Comparison of ENCODE assay signal across 9 mouse cellular contexts in the genomic region with DNA sequence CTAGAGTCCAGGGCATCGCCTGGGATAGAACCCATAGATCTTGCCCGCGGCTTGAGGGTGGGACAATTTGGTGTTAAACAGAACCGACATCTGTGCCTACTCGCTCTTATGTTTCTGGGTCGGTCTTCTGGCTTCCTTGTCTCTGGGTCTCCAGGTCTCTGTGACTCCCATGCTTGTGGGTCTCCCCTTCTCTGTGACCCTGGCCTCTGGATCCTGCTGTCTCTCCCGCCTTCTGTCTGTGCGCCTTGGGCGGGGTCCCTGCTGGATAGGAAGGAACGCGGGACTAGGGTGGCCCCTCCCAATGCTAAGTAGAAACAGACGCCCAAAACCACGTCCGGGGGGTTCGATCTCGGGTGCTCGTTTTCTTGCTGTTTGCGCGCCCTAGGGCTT. TPM values are rescaled to one million over a fixed set of nuclear protein-coding genes. Genes with fewer than 3 reads are reported as not detected.
DNase-seq lines count a peak whose midpoint lies in the region; ATAC-seq and TF ChIP-seq lines count a peak whose summit lies in the region.
"Had no signal": no experiment of that assay in that cellular context is flagged by ENCODE, and none has a peak within 500 bp of the region (broad histone marks: within the 10 kb centered on the region; RNA-seq: fewer than 3 reads in every experiment).

No protein-coding gene starts in this region.

- TF ChIP-seq CTCF in testis, adult 2 months (IDR thresholded peaks at IDR 0.05; ENCODE audit: control insufficient read depth, insufficient read depth, insufficient replicate concordance, low read depth, low read length): no peak

- H3K27me3 ChIP-seq in testis, adult 2 months (ENCODE audit: control insufficient read depth, insufficient read depth, low read length): no peaks in the 10 kb centered on the region
- H3K27me3 ChIP-seq in intestine, embryonic 15.5 days (replicated peaks): peaks cover 6% of the 10 kb centered on the region

- H3K9me3 ChIP-seq in intestine, embryonic 15.5 days: no peaks in the 10 kb centered on the region

- no peak overlapping the region for H3K27ac ChIP-seq in testis, adult 2 months (ENCODE audit: control insufficient read depth, insufficient read depth, low read depth, low read length)
- H3K27ac ChIP-seq in intestine, embryonic 15.5 days: no peak overlapping the region

- WGBS in intestine, embryonic 15.5 days: 18% methylated on average over 19 of the region's 19 CpGs

- DNase-seq in testis, postnatal 10 days (ENCODE audit: low spot score): no peak
- peak; percentile 64 for DNase-seq in gastrocnemius, postnatal 14 days
- DNase-seq in lung, postnatal 14 days: peak; percentile 48
- DNase-seq in thymus, postnatal 10 days (ENCODE audit: low spot score in 2 of 2): peak; percentile 65 to 68
- DNase-seq in right cerebral cortex, adult 18-20 months: no peak
- no peak for DNase-seq in urinary bladder, postnatal 25 days (ENCODE audit: low spot score)

- no peak for ATAC-seq in intestine, embryonic 15.5 days

- no peak for TF ChIP-seq POLR2A in testis, adult 2 months (IDR thresholded peaks at IDR 0.05; ENCODE audit: control insufficient read depth, low read depth, low read length)

- intact Hi-C loops in gastrocnemius, postnatal 14 days (cut with DNase I; ENCODE audit: low total_unique reads): no loop called here

- H3K4me3 ChIP-seq in testis, adult 2 months (ENCODE audit: control insufficient read depth, low read depth, low read length): peak overlapping the region; percentile 77
- peak overlapping the region; percentile 43 for H3K4me3 ChIP-seq in intestine, embryonic 15.5 days (replicated peaks)

- peak overlapping the region; percentile 90 for H3K4me2 ChIP-seq in intestine, embryonic 15.5 days (replicated peaks)

- H3K36me3 ChIP-seq in testis, adult 2 months (ENCODE audit: control insufficient read depth, insufficient read depth, low read length): no peaks in the 10 kb centered on the region
- 0 out of 2 replicates have a peak, but pooled peaks cover 4% of the 10 kb centered on the region for H3K36me3 ChIP-seq in intestine, embryonic 15.5 days

- peaks cover 52% of the 10 kb centered on the region for H3K4me1 ChIP-seq in testis, adult 2 months (ENCODE audit: control insufficient read depth, insufficient read depth, low read length)
- H3K4me1 ChIP-seq in intestine, embryonic 15.5 days (replicated peaks): peaks cover 36% of the 10 kb centered on the region

- peak overlapping the region; percentile 49 for H3K9ac ChIP-seq in intestine, embryonic 15.5 days

RNA-seq across cellular contexts. Expression of gene Tedc1, which starts 4.0 kb away (rescaled TPM):
- polyA plus RNA-seq in testis, adult 2 months (2012; rRNA removed): 46.9 and 48.0 TPM in 2 replicates
- total RNA-seq in gastrocnemius, postnatal 14 days (2021): 1 to 10 TPM in 1 of 2 experiments, under 1 TPM in 1; 0.69 to 1.6 TPM
- 25.3 and 25.5 TPM in 2 replicates for polyA plus RNA-seq in intestine, embryonic 15.5 days (2015; fragmentation: Nextera tagmentation; extraction: Ambion mirVana)

RNA-seq across cellular contexts. Expression of gene Crip1, which starts 6.2 kb away (rescaled TPM):
- 30.4 and 106 TPM in 2 replicates for polyA plus RNA-seq in testis, adult 2 months (2012; rRNA removed)
- 100 to 1,000 TPM; 115 to 139 TPM for total RNA-seq in gastrocnemius, postnatal 14 days (2021)
- polyA plus RNA-seq in intestine, embryonic 15.5 days (2015; fragmentation: Nextera tagmentation; extraction: Ambion mirVana): 426 and 430 TPM in 2 replicates

RNA-seq across cellular contexts. Expression of gene Crip2, which starts 12.2 kb away (rescaled TPM):
- polyA plus RNA-seq in testis, adult 2 months (2012; rRNA removed): 178 and 179 TPM in 2 replicates
- total RNA-seq in gastrocnemius, postnatal 14 days (2021): 10 to 100 TPM; 82.5 to 84.7 TPM
- polyA plus RNA-seq in intestine, embryonic 15.5 days (2015; fragmentation: Nextera tagmentation; extraction: Ambion mirVana): 122 and 130 TPM in 2 replicates

RNA-seq across cellular contexts. Expression of gene Tmem121, which starts 33.5 kb away (rescaled TPM):
- 1.0 and 1.3 TPM in 2 replicates for polyA plus RNA-seq in testis, adult 2 months (2012; rRNA removed)
- under 1 TPM; 0.33 to 0.47 TPM for total RNA-seq in gastrocnemius, postnatal 14 days (2021)
- 6.7 and 7.5 TPM in 2 replicates for polyA plus RNA-seq in intestine, embryonic 15.5 days (2015; fragmentation: Nextera tagmentation; extraction: Ambion mirVana)
- total RNA-seq: neutrophil, adult 5-6 weeks had no signal

RNA-seq across cellular contexts. Expression of gene Mta1, which starts 54.2 kb away (rescaled TPM):
- polyA plus RNA-seq in testis, adult 2 months (2012; rRNA removed): 57.9 and 63.9 TPM in 2 replicates
- 10 to 100 TPM; 34.6 to 35.4 TPM for total RNA-seq in gastrocnemius, postnatal 14 days (2021)
- 11.3 and 11.5 TPM in 2 replicates for polyA plus RNA-seq in intestine, embryonic 15.5 days (2015; fragmentation: Nextera tagmentation; extraction: Ambion mirVana)

Comparison
In these comparisons a context has a peak if more than half of its experiments do, and no peak if none do; other contexts are left out.
1. DNase-seq: peak in gastrocnemius, postnatal 14 days (single experiment), lung, postnatal 14 days (single experiment) and thymus, postnatal 10 days (2 of 2); none in testis, postnatal 10 days (single experiment), right cerebral cortex, adult 18-20 months (single experiment) and urinary bladder, postnatal 25 days (single experiment).